Mouse (Mus musculus) duodenum, adult 2 months (tissue): ENCODE data around the gene Ddr2. TPM values are rescaled to one million over a fixed set of nuclear protein-coding genes. Genes with fewer than 3 reads are reported as not detected.

ENCODE experiments used
- polyA plus RNA-seq: library from polyadenylated mRNA; depleted of rRNA; stranded (reverse); fragments of >200 nt; gene quantifications from 2 replicates; pipeline ENCODE4 v1.2.3, GENCODE M21; 2012; ENCODE audit warnings: low replicate concordance; rRNA removed

Ddr2 gene
- 1.5 and 3.7 TPM in 2 replicates for polyA plus RNA-seq

DNA sequence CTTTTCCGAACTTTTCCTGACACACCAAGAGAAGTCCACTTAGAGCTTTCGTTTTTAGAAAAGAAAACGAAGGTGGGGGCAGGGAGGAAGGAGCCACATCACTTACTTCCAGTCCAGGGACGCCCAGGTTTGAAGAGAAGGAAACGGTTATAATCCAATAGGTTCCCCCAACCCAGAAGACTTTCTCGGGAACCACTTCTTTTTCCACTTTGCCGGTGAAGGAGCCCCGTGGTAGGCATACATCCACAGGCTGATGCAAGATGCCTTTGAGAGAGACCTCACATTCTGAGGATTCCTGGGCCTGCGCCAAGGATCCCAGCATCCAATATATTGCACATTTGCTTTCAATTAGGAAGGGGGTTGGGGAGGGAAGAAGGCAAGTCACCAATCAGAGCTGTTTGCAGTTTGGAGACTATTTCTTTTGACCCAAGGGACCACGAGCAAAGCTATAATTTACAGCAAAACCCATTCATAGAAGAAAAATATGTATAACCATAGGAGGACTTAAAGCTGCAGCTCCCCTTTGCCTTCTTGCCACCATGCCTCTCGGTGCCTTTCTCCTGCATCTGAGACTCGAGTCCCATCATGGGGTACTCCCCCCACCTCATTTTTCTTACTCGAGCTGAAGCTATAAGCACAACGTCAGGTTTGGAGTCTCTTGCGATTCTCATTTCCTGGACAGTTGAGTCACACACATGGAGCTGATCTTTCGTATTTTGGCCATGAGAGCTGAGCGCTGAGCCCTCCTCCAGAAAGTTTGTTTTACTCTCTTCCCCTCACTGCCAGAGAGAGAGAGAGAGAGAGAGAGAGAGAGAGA, at the start of gene Ddr2:
TSS of gene Ddr2 (minus strand) at position 247 of the 817 bp plus-strand sequence.

DNA sequence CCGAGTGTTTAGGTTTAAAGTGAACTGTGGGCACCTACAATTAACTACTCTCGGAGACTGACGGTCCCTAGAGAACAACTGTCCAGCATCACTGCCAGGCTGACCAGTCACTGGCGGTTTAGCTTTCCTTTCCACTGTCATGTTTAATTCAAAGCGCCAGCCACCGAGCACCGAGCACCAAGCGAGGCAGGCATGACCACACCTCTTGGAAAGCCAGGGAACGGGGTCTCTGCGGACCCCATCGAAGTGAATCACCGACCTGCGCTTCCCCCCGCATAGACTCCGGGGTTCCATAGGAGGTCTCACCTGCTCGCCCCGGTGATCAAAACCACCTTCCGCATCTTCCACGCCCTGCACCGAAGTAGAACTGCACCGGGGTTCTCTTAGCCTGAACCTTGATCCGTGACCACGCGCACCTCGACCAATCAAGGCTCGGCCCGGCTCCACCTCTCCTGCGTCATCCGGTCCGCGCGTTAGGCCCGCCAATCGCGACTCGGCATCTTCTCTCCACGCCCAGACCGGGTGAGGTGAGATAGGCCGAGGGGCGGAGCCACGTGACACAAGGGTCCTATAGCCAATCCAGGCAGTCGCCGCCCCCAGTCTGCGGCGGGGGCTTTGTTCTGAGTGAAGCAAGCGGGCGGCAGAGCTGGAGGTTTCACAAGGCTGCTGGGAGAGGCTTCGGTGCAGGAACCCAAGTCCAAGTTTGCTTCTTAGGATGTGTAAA, 141.6 kb downstream of the Ddr2 start, which contains the start of gene Hsd17b7:
TSS of gene Hsd17b7 (minus strand) at position 450 of the 724 bp plus-strand sequence.

DNA sequence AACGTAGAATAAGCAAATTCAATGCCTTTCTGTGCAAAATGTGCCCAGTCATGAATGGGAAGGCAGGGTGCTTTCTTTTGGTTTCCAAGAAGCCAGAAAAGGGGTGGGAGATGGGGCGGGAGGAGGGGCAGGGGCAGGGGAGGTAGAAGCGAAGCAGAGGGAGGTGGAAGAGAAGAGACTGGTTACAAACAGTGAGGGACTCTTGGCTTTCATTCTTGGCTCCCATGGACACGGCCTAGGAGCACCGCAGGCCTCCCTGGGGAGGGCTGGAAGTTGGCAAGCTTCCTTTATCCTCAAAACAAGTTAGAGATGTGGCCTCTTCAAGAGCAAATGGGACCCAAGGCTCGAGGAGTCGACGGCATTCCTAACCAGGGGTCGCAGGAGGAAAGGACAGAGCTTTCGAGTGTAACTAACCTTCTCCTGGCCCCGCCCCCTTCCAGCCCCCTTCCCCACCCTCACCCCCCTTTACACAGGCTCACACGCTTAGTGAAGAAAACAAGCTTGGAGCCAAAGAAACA, 182.0 kb downstream of the Ddr2 start, which contains the start of gene Ccdc190:
TSS of gene Ccdc190 (plus strand) at position 195 of the 518 bp plus-strand sequence.

Other genes starting within 250 kb of the Ddr2 start
- gene Ccdc190, start 182.1 kb downstream of the Ddr2 start, polyA plus RNA-seq: 0.08 and 0.25 TPM in 2 replicates
- 1.9 and 2.3 TPM in 2 replicates for gene Hsd17b7, start 141.5 kb downstream of the Ddr2 start, polyA plus RNA-seq
- 9.1 and 11.6 TPM in 2 replicates for gene Uap1, start 64.2 kb upstream of the Ddr2 start, polyA plus RNA-seq
- gene Uhmk1, start 104.6 kb upstream of the Ddr2 start, polyA plus RNA-seq: 2.1 and 2.5 TPM in 2 replicates
- gene Sh2d1b2, start 122.0 kb upstream of the Ddr2 start, polyA plus RNA-seq: not detected in 2 replicates
- 0.35 and 0.36 TPM in 2 replicates for gene Sh2d1b1, start 166.6 kb upstream of the Ddr2 start, polyA plus RNA-seq
- 2.5 and 9.0 TPM in 2 replicates for gene Gm7694, start 195.6 kb upstream of the Ddr2 start, polyA plus RNA-seq
- gene Spata46, start 198.0 kb upstream of the Ddr2 start, polyA plus RNA-seq: not detected in 2 replicates